Mouse (Mus musculus): ENCODE measurements at regions not wholly inside any gene's neighbourhood (a gene's known extent, or its start where the extent isn't known, plus 50 kb on each side); places are given as distances from the start of the nearest gene placed in this dataset.

- WGBS: 65% methylated on average over 8 of the region's 8 CpGs
- TF ChIP-seq CTCF (IDR thresholded peaks at IDR 0.05): no peak
- Histone ChIP-seq H3K4me3 (ENCODE audit: low read depth, low read length) (no peak overlapping the region), H3K9me3 (ENCODE audit: low read length) (no peaks in the 10 kb centered on the region), H3K4me2 (ENCODE audit: low read depth, low read length, poor library complexity, severe bottlenecking) (no peak overlapping the region), H3K4me1 (ENCODE audit: insufficient read depth, low read length) (no peaks in the 10 kb centered on the region), H3K27ac (ENCODE audit: low read depth, low read length) (no peak overlapping the region), H3K36me3 (ENCODE audit: insufficient read depth, low read length) (no peaks in the 10 kb centered on the region), H3K27me3 (ENCODE audit: insufficient read depth, low read length) (no peaks in the 10 kb centered on the region), H3K9ac (replicated peaks; ENCODE audit: low read length, poor library complexity, severe bottlenecking) (no peak overlapping the region)
- no peak for ATAC-seq (ENCODE audit: low FRiP score)
- no peak for DNase-seq (ENCODE audit: low spot score)
Measured at GRCm38 (mm10) chr6:95229885-95230284, 92.0 kb upstream of the Gm10234 start.

- Histone ChIP-seq H3K4me1 (ENCODE audit: insufficient read depth, low read length) (no peaks in the 10 kb centered on the region), H3K4me3 (ENCODE audit: low read depth, low read length) (no peak overlapping the region), H3K9me3 (ENCODE audit: low read length) (no peaks in the 10 kb centered on the region), H3K36me3 (ENCODE audit: insufficient read depth, low read length) (no peaks in the 10 kb centered on the region), H3K4me2 (ENCODE audit: low read depth, low read length, poor library complexity, severe bottlenecking) (peak overlapping the region; percentile 7; the same call in 1 of the 2 replicates), H3K27ac (ENCODE audit: low read depth, low read length) (peak overlapping the region; percentile 27), H3K9ac (replicated peaks; ENCODE audit: low read length, poor library complexity, severe bottlenecking) (no peak overlapping the region), H3K27me3 (ENCODE audit: insufficient read depth, low read length) (no peaks in the 10 kb centered on the region)
- ATAC-seq (ENCODE audit: low FRiP score): no peak
- peak; percentile 14 for DNase-seq (ENCODE audit: low spot score)
- TF ChIP-seq CTCF (IDR thresholded peaks at IDR 0.05): no peak
- 62% methylated on average over 13 of the region's 13 CpGs for WGBS
Measured at GRCm38 (mm10) chr6:95234712-95235111, 87.2 kb upstream of the Gm10234 start.

GRCm38 (mm10) chr6:95243657-95244056 is 78.3 kb upstream of the Gm10234 start:
- ATAC-seq (ENCODE audit: low FRiP score) (no peak), DNase-seq (ENCODE audit: low spot score) (no peak)
- Histone ChIP-seq H3K4me2 (ENCODE audit: low read depth, low read length, poor library complexity, severe bottlenecking) (no peak overlapping the region), H3K4me3 (ENCODE audit: low read depth, low read length) (no peak overlapping the region), H3K4me1 (ENCODE audit: insufficient read depth, low read length) (no peaks in the 10 kb centered on the region), H3K9me3 (ENCODE audit: low read length) (no peaks in the 10 kb centered on the region), H3K9ac (replicated peaks; ENCODE audit: low read length, poor library complexity, severe bottlenecking) (no peak overlapping the region), H3K27me3 (ENCODE audit: insufficient read depth, low read length) (no peaks in the 10 kb centered on the region), H3K27ac (ENCODE audit: low read depth, low read length) (no peak overlapping the region), H3K36me3 (ENCODE audit: insufficient read depth, low read length) (no peaks in the 10 kb centered on the region)
- TF ChIP-seq CTCF (IDR thresholded peaks at IDR 0.05): no peak
- 70% methylated on average over 5 of the region's 5 CpGs for WGBS

- ATAC-seq (ENCODE audit: low FRiP score): no peak
- no peak for TF ChIP-seq CTCF (IDR thresholded peaks at IDR 0.05)
- WGBS: 89% methylated on average over 7 of the region's 7 CpGs
Measured at GRCm38 (mm10) chr6:95244911-95245310, 77.0 kb upstream of the Gm10234 start.

GRCm38 (mm10) chr6:95256303-95256702 is 65.6 kb upstream of the Gm10234 start:
- TF ChIP-seq CTCF (IDR thresholded peaks at IDR 0.05): no peak
- WGBS: 21% methylated on average over 5 of the region's 5 CpGs
- H3K4me2 ChIP-seq (ENCODE audit: low read depth, low read length, poor library complexity, severe bottlenecking): no peak overlapping the region
- H3K4me1 ChIP-seq (ENCODE audit: insufficient read depth, low read length): no peaks in the 10 kb centered on the region
- H3K9ac ChIP-seq (replicated peaks; ENCODE audit: low read length, poor library complexity, severe bottlenecking): no peak overlapping the region
- H3K4me3 ChIP-seq (ENCODE audit: low read depth, low read length): no peak overlapping the region
- no peaks in the 10 kb centered on the region for H3K27me3 ChIP-seq (ENCODE audit: insufficient read depth, low read length)
- ATAC-seq (ENCODE audit: low FRiP score) (no peak), DNase-seq (ENCODE audit: low spot score) (peak; percentile 26)
- no peak overlapping the region for H3K27ac ChIP-seq (ENCODE audit: low read depth, low read length)
- no peaks in the 10 kb centered on the region for H3K36me3 ChIP-seq (ENCODE audit: insufficient read depth, low read length)
- no peaks in the 10 kb centered on the region for H3K9me3 ChIP-seq (ENCODE audit: low read length)

More at GRCm38 (mm10) chr6:95244911-95245310, 77.0 kb upstream of the Gm10234 start:
- Histone ChIP-seq H3K4me1 (ENCODE audit: insufficient read depth, low read length) (no peaks in the 10 kb centered on the region), H3K36me3 (ENCODE audit: insufficient read depth, low read length) (no peaks in the 10 kb centered on the region), H3K9ac (replicated peaks; ENCODE audit: low read length, poor library complexity, severe bottlenecking) (no peak overlapping the region), H3K27ac (ENCODE audit: low read depth, low read length) (no peak overlapping the region), H3K27me3 (ENCODE audit: insufficient read depth, low read length) (no peaks in the 10 kb centered on the region), H3K9me3 (ENCODE audit: low read length) (no peaks in the 10 kb centered on the region), H3K4me2 (ENCODE audit: low read depth, low read length, poor library complexity, severe bottlenecking) (no peak overlapping the region), H3K4me3 (ENCODE audit: low read depth, low read length) (no peak overlapping the region)
- no peak for DNase-seq (ENCODE audit: low spot score)

GRCm38 (mm10) chr6:95261001-95261400 is 60.9 kb upstream of the Gm10234 start:
- WGBS: 52% methylated on average over 1 of the region's 1 CpGs
- Histone ChIP-seq H3K4me3 (ENCODE audit: low read depth, low read length) (no peak overlapping the region), H3K9me3 (ENCODE audit: low read length) (no peaks in the 10 kb centered on the region), H3K9ac (replicated peaks; ENCODE audit: low read length, poor library complexity, severe bottlenecking) (no peak overlapping the region), H3K27ac (ENCODE audit: low read depth, low read length) (no peak overlapping the region), H3K27me3 (ENCODE audit: insufficient read depth, low read length) (no peaks in the 10 kb centered on the region), H3K36me3 (ENCODE audit: insufficient read depth, low read length) (no peaks in the 10 kb centered on the region), H3K4me2 (ENCODE audit: low read depth, low read length, poor library complexity, severe bottlenecking) (no peak overlapping the region), H3K4me1 (ENCODE audit: insufficient read depth, low read length) (no peaks in the 10 kb centered on the region)
- DNase-seq (ENCODE audit: low spot score): peak; percentile 64
- no peak for ATAC-seq (ENCODE audit: low FRiP score)
- TF ChIP-seq CTCF (IDR thresholded peaks at IDR 0.05): no peak
